Mouse (Mus musculus) heart, adult 2 months (tissue): ENCODE data around the gene Usp30.

ENCODE experiments used
- CTCF ChIP-seq: fragments of 200-600 bp; IDR thresholded peaks from 2 replicates; pipeline ENCODE4 v1.8.1; 2022; ENCODE audit warnings: antibody characterized with exemption, mild to moderate bottlenecking, moderate library complexity
- EP300 ChIP-seq: fragments of 200-500 bp; IDR thresholded peaks from 2 replicates; pipeline ENCODE4 v1.6.1; 2011; ENCODE audit warnings: low read depth, low read length, control low read depth; ENCODE audit not compliant: insufficient read depth
- POLR2A ChIP-seq: fragments of 200-500 bp; IDR thresholded peaks from 2 replicates; pipeline ENCODE4 v1.6.1; 2011; ENCODE audit warnings: mild to moderate bottlenecking, low read depth, low read length, control low read depth; ENCODE audit not compliant: insufficient read depth

DNA sequence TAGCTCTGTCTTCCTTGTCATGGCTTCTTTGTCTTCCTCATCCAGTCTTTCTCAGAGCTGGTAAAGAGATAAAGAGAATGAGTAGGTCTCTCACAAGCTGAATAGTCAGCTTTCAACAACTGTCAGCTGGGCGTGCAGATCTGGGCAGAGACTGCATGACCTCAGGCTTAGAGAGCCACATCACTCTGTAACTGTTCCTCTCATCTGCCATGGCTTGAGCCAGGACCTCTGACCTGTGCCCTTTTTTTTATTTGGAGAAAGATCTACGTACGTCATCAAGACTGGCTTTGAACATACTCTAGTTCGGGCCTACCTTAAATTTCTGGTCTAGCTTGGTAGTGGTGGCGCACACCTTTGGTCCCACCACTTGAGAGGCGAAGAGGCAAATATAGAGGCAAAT lies 67.6 kb downstream of the Usp30 start:
- TF ChIP-seq POLR2A = no peak
- TF ChIP-seq EP300 = no peak
- no peak for TF ChIP-seq CTCF
